Mouse (Mus musculus) embryonic facial prominence, embryonic 12.5 days (tissue): Measurements from ENCODE around the gene Usp48. TPM values are rescaled to one million over a fixed set of nuclear protein-coding genes. Genes with fewer than 3 reads are reported as not detected.

ENCODE experiments used
- ATAC-seq: fragments of 200-750 bp; cut with Nextera tagmentation; 2 replicates; pipeline ENCODE4 v1.8.0; 2017; ENCODE audit not compliant: insufficient number of reproducible peaks, insufficient read depth, low FRiP score, low TSS enrichment
- H3K27ac ChIP-seq: fragments of 300-500 bp; sonication (generic); 2 replicates; pipeline ENCODE4 v1.5.1; 2016; ENCODE audit warnings: mild to moderate bottlenecking
- H3K27me3 ChIP-seq: fragments of 300-500 bp; sonication (generic); 2 replicates; pipeline ENCODE4 v1.6.1; 2016; ENCODE audit warnings: mild to moderate bottlenecking, moderate library complexity
- H3K36me3 ChIP-seq: fragments of 300-500 bp; sonication (generic); 2 replicates; pipeline ENCODE4 v1.6.1; 2016; ENCODE audit warnings: mild to moderate bottlenecking
- H3K4me1 ChIP-seq: fragments of 300-500 bp; sonication (generic); 2 replicates; pipeline ENCODE4 v1.6.1; 2016
- H3K4me2 ChIP-seq: fragments of 300-500 bp; sonication (generic); replicated peaks from 2 replicates; pipeline ENCODE4 v1.6.1; 2016; ENCODE audit warnings: mild to moderate bottlenecking, moderate library complexity
- H3K4me3 ChIP-seq: fragments of 300-500 bp; sonication (generic); 2 replicates; pipeline ENCODE4 v1.5.1; 2016; ENCODE audit warnings: mild to moderate bottlenecking
- H3K9ac ChIP-seq: fragments of 300-500 bp; sonication (generic); 2 replicates; pipeline ENCODE4 v1.6.1; 2016; ENCODE audit warnings: mild to moderate bottlenecking, moderate library complexity
- H3K9me3 ChIP-seq: fragments of 300-500 bp; sonication (generic); 2 replicates; pipeline ENCODE4 v1.6.1; 2016; ENCODE audit warnings: mild to moderate bottlenecking, moderate library complexity
- WGBS: fragments of 180-500 bp; shearing (Covaris S2); methylation state at CpG from one replicate; pipeline ENCODE4 v1.1.7; 2016; 5-methylcytosine and 5-hydroxymethylcytosine counted together
- polyA plus RNA-seq: library from polyadenylated mRNA; unstranded; fragments of >200 nt; fragmentation: Nextera tagmentation; extraction: Ambion mirVana; gene quantifications from 2 replicates; pipeline ENCODE4 v1.2.1, GENCODE M21; 2016

Usp48 gene
- polyA plus RNA-seq, 1 experiment from 2014 or later = 90.5 TPM

- no peak for ATAC-seq
- no peaks in the 10 kb centered on the region for H3K36me3 ChIP-seq
- H3K9ac ChIP-seq = no peak overlapping the region
- H3K4me2 ChIP-seq = no peak overlapping the region
- H3K27me3 ChIP-seq = peaks cover 39% of the 10 kb centered on the region
- H3K27ac ChIP-seq = no peak overlapping the region
- no peaks in the 10 kb centered on the region for H3K9me3 ChIP-seq
- 77% methylated on average over 9 of the region's 9 CpGs for WGBS
- H3K4me3 ChIP-seq = no peak overlapping the region
- peaks cover 13% of the 10 kb centered on the region for H3K4me1 ChIP-seq
Observed at GRCm38 (mm10) chr4:137678568-137678967, 85.0 kb downstream of the Usp48 start.

- 55% methylated on average over 2 of the region's 2 CpGs for WGBS
- no peak overlapping the region for H3K9ac ChIP-seq
- no peaks in the 10 kb centered on the region for H3K9me3 ChIP-seq
- no peak overlapping the region for H3K4me3 ChIP-seq
- H3K4me2 ChIP-seq = no peak overlapping the region
- peaks cover 48% of the 10 kb centered on the region for H3K27me3 ChIP-seq
- peaks cover 13% of the 10 kb centered on the region for H3K4me1 ChIP-seq
- H3K27ac ChIP-seq = no peak overlapping the region
- no peaks in the 10 kb centered on the region for H3K36me3 ChIP-seq
- no peak for ATAC-seq
Observed at GRCm38 (mm10) chr4:137679979-137680550, 86.5 kb downstream of the Usp48 start.

- Histone ChIP-seq H3K27ac (no peak overlapping the region), H3K27me3 (peaks cover 48% of the 10 kb centered on the region), H3K4me1 (peaks cover 13% of the 10 kb centered on the region), H3K9me3 (no peaks in the 10 kb centered on the region), H3K4me3 (no peak overlapping the region), H3K36me3 (no peaks in the 10 kb centered on the region), H3K9ac (no peak overlapping the region), H3K4me2 (no peak overlapping the region)
- WGBS = 22% methylated on average over 7 of the region's 7 CpGs
- ATAC-seq = no peak
Observed at GRCm38 (mm10) chr4:137680721-137681120, 87.2 kb downstream of the Usp48 start.

- peaks cover 10% of the 10 kb centered on the region for H3K4me1 ChIP-seq
- peak overlapping the region; percentile 58 for H3K4me2 ChIP-seq
- no peaks in the 10 kb centered on the region for H3K9me3 ChIP-seq
- 6% methylated on average over 52 of the region's 52 CpGs for WGBS
- H3K4me3 ChIP-seq = peak overlapping the region; percentile 35
- no peaks in the 10 kb centered on the region for H3K36me3 ChIP-seq
- H3K27ac ChIP-seq = no peak overlapping the region
- no peak for ATAC-seq
- H3K9ac ChIP-seq = peak overlapping the region; percentile 31; the same call in 1 of the 2 replicates
- H3K27me3 ChIP-seq = peaks cover 48% of the 10 kb centered on the region
Observed at GRCm38 (mm10) chr4:137681408-137682104, 88.0 kb downstream of the Usp48 start.

GRCm38 (mm10) chr4:137682961-137683453 is 89.5 kb downstream of the Usp48 start:
- no peak overlapping the region for H3K4me2 ChIP-seq
- H3K4me1 ChIP-seq = peaks cover 10% of the 10 kb centered on the region
- H3K36me3 ChIP-seq = no peaks in the 10 kb centered on the region
- WGBS = 42% methylated on average over 7 of the region's 7 CpGs
- peaks cover 48% of the 10 kb centered on the region for H3K27me3 ChIP-seq
- no peak overlapping the region for H3K4me3 ChIP-seq
- ATAC-seq = no peak
- H3K9me3 ChIP-seq = no peaks in the 10 kb centered on the region
- H3K27ac ChIP-seq = no peak overlapping the region
- no peak overlapping the region for H3K9ac ChIP-seq

GRCm38 (mm10) chr4:137684830-137685343 is 91.3 kb downstream of the Usp48 start:
- WGBS = 22% methylated on average over 9 of the region's 9 CpGs
- H3K4me1 ChIP-seq = peaks cover 10% of the 10 kb centered on the region
- no peak overlapping the region for H3K27ac ChIP-seq
- no peaks in the 10 kb centered on the region for H3K9me3 ChIP-seq
- no peak overlapping the region for H3K4me2 ChIP-seq
- H3K36me3 ChIP-seq = no peaks in the 10 kb centered on the region
- ATAC-seq = no peak
- peaks cover 45% of the 10 kb centered on the region for H3K27me3 ChIP-seq
- no peak overlapping the region for H3K9ac ChIP-seq
- no peak overlapping the region for H3K4me3 ChIP-seq

GRCm38 (mm10) chr4:137686303-137686702 is 92.7 kb downstream of the Usp48 start:
- Histone ChIP-seq H3K9ac (no peak overlapping the region), H3K4me1 (peaks cover 6% of the 10 kb centered on the region), H3K4me3 (no peak overlapping the region), H3K4me2 (no peak overlapping the region), H3K9me3 (no peaks in the 10 kb centered on the region), H3K36me3 (no peaks in the 10 kb centered on the region), H3K27me3 (peaks cover 31% of the 10 kb centered on the region), H3K27ac (no peak overlapping the region)
- no peak for ATAC-seq
- WGBS = 81% methylated on average over 5 of the region's 5 CpGs

GRCm38 (mm10) chr4:137687234-137687825 is 93.8 kb downstream of the Usp48 start:
- Histone ChIP-seq H3K9ac (no peak overlapping the region), H3K4me3 (no peak overlapping the region), H3K4me2 (no peak overlapping the region), H3K4me1 (no peaks in the 10 kb centered on the region), H3K9me3 (no peaks in the 10 kb centered on the region), H3K27ac (no peak overlapping the region), H3K36me3 (no peaks in the 10 kb centered on the region), H3K27me3 (peaks cover 20% of the 10 kb centered on the region)
- WGBS = 80% methylated on average over 14 of the region's 14 CpGs
- no peak for ATAC-seq

- H3K27ac ChIP-seq = no peak overlapping the region
- no peak overlapping the region for H3K4me3 ChIP-seq
- WGBS = 77% methylated on average over 10 of the region's 10 CpGs
- no peaks in the 10 kb centered on the region for H3K36me3 ChIP-seq
- H3K4me2 ChIP-seq = no peak overlapping the region
- no peaks in the 10 kb centered on the region for H3K9me3 ChIP-seq
- ATAC-seq = no peak
- no peak overlapping the region for H3K9ac ChIP-seq
- H3K27me3 ChIP-seq = no peaks in the 10 kb centered on the region
- H3K4me1 ChIP-seq = peaks cover 9% of the 10 kb centered on the region
Observed at GRCm38 (mm10) chr4:137692107-137692902, 98.8 kb downstream of the Usp48 start.

- Histone ChIP-seq H3K4me2 (no peak overlapping the region), H3K27ac (no peak overlapping the region), H3K4me1 (peaks cover 24% of the 10 kb centered on the region), H3K9ac (no peak overlapping the region), H3K36me3 (no peaks in the 10 kb centered on the region), H3K4me3 (no peak overlapping the region), H3K27me3 (no peaks in the 10 kb centered on the region), H3K9me3 (no peaks in the 10 kb centered on the region)
- no peak for ATAC-seq
- WGBS = 79% methylated on average over 8 of the region's 8 CpGs
Observed at GRCm38 (mm10) chr4:137695300-137695699, 101.7 kb downstream of the Usp48 start.

GRCm38 (mm10) chr4:137695900-137696299 is 102.3 kb downstream of the Usp48 start:
- Histone ChIP-seq H3K36me3 (no peaks in the 10 kb centered on the region), H3K9ac (no peak overlapping the region), H3K4me3 (no peak overlapping the region), H3K27me3 (no peaks in the 10 kb centered on the region), H3K4me2 (no peak overlapping the region), H3K27ac (peak overlapping the region; percentile 23; the same call in 1 of the 2 replicates), H3K9me3 (no peaks in the 10 kb centered on the region), H3K4me1 (peaks cover 24% of the 10 kb centered on the region)
- ATAC-seq = no peak
- WGBS = 27% methylated on average over 4 of the region's 4 CpGs
